Mouse (Mus musculus) small intestine, adult 2 months (tissue): ENCODE measurements around the gene Wdsub1.
"Not testable (repeated sequence)": the region's sequence is repeated elsewhere in the genome, so short reads cannot be mapped to it uniquely, and the experiment has no call there.

Experiments used
- CTCF ChIP-seq: fragments of 200-500 bp; IDR thresholded peaks from 2 replicates; pipeline ENCODE4 v1.5.1; 2012; ENCODE audit warnings: low read depth, mild to moderate bottlenecking, control low read depth, inconsistent platforms, low read length, moderate library complexity, mixed read lengths; ENCODE audit not compliant: insufficient replicate concordance, insufficient read length; ENCODE audit errors: extremely low read depth
- POLR2A ChIP-seq: fragments of 200-500 bp; IDR thresholded peaks from 2 replicates; pipeline ENCODE4 v1.6.1; 2012; ENCODE audit warnings: low read depth, mild to moderate bottlenecking, control low read depth, inconsistent platforms, low read length, moderate library complexity

GRCm38 (mm10) chr2:59851885-59852284 is 30.5 kb downstream of the Wdsub1 start:
- not testable (repeated sequence) for TF ChIP-seq POLR2A, CTCF
